Mouse (Mus musculus) frontal cortex, postnatal 10 days (tissue): ENCODE results near the gene Acrbp.
"Not testable (repeated sequence)": the region's sequence is repeated elsewhere in the genome, so short reads cannot be mapped to it uniquely, and the experiment has no call there.

Experiments used
- DNase-seq, 2 experiments: peaks; one replicate each; pipeline ENCODE4 v3.0.0; 2022; ENCODE audit warnings: low spot score in 2 of 2, mixed read lengths in 1 of 2

Acrbp gene

GRCm38 (mm10) chr6:125049678-125050077 is at the start of gene Acrbp:
TSS of gene Acrbp (plus strand) at chr6:125049689.
- no peak for DNase-seq

GRCm38 (mm10) chr6:125003706-125004105 is 45.8 kb upstream of the Acrbp start:
- DNase-seq: no peak

- DNase-seq: no peak
Measured at GRCm38 (mm10) chr6:125005086-125005485, 44.4 kb upstream of the Acrbp start.

- DNase-seq: no peak
Measured at GRCm38 (mm10) chr6:125008060-125008459, 41.4 kb upstream of the Acrbp start.

GRCm38 (mm10) chr6:125008586-125009128 is 40.8 kb upstream of the Acrbp start:
- DNase-seq: peak; percentile 97 to 99

- no peak for DNase-seq
Measured at GRCm38 (mm10) chr6:125009129-125009180, 40.5 kb upstream of the Acrbp start, which contains the start of gene Zfp384. TSS of gene Zfp384 (plus strand) at chr6:125009145.

- DNase-seq: peak; percentile 69 to 73
Measured at GRCm38 (mm10) chr6:125009181-125010073, 40.1 kb upstream of the Acrbp start.

- no peak for DNase-seq
Measured at GRCm38 (mm10) chr6:125017682-125018081, 31.8 kb upstream of the Acrbp start.

GRCm38 (mm10) chr6:125030532-125030931 is 19.0 kb upstream of the Acrbp start:
- not testable (repeated sequence) for DNase-seq

GRCm38 (mm10) chr6:125031604-125032003 is 17.9 kb upstream of the Acrbp start:
- DNase-seq: no peak

- DNase-seq: no peak
Measured at GRCm38 (mm10) chr6:125038666-125039065, 10.8 kb upstream of the Acrbp start.

- DNase-seq: no peak
Measured at GRCm38 (mm10) chr6:125039131-125039530, 10.4 kb upstream of the Acrbp start.

- peak; percentile 87 to 88 for DNase-seq
Measured at GRCm38 (mm10) chr6:125039533-125040153, 9.8 kb upstream of the Acrbp start, which contains the start of gene Ing4. TSS of gene Ing4 (plus strand) at chr6:125039760.

GRCm38 (mm10) chr6:125040221-125040620 is 9.3 kb upstream of the Acrbp start:
- no peak for DNase-seq

GRCm38 (mm10) chr6:125041047-125041446 is 8.4 kb upstream of the Acrbp start:
- no peak for DNase-seq

GRCm38 (mm10) chr6:125042081-125042480 is 7.4 kb upstream of the Acrbp start:
- no peak for DNase-seq

GRCm38 (mm10) chr6:125046691-125047090 is 2.8 kb upstream of the Acrbp start:
- DNase-seq: peak; percentile 62 to 75

- DNase-seq: no peak
Measured at GRCm38 (mm10) chr6:125051237-125051636, 1.7 kb downstream of the Acrbp start.

- DNase-seq: no peak
Measured at GRCm38 (mm10) chr6:125061493-125061892, 12.0 kb downstream of the Acrbp start.

GRCm38 (mm10) chr6:125062511-125062910 is 13.0 kb downstream of the Acrbp start:
- no peak for DNase-seq

GRCm38 (mm10) chr6:125063906-125064305 is 14.4 kb downstream of the Acrbp start:
- no peak for DNase-seq

GRCm38 (mm10) chr6:125065223-125065622 is 15.7 kb downstream of the Acrbp start:
- not testable (repeated sequence) for DNase-seq

- no peak for DNase-seq
Measured at GRCm38 (mm10) chr6:125067571-125067995, 18.1 kb downstream of the Acrbp start, which contains the start of gene Lpar5. TSS of gene Lpar5 (plus strand) at chr6:125067920.
